In the genomic region with DNA sequence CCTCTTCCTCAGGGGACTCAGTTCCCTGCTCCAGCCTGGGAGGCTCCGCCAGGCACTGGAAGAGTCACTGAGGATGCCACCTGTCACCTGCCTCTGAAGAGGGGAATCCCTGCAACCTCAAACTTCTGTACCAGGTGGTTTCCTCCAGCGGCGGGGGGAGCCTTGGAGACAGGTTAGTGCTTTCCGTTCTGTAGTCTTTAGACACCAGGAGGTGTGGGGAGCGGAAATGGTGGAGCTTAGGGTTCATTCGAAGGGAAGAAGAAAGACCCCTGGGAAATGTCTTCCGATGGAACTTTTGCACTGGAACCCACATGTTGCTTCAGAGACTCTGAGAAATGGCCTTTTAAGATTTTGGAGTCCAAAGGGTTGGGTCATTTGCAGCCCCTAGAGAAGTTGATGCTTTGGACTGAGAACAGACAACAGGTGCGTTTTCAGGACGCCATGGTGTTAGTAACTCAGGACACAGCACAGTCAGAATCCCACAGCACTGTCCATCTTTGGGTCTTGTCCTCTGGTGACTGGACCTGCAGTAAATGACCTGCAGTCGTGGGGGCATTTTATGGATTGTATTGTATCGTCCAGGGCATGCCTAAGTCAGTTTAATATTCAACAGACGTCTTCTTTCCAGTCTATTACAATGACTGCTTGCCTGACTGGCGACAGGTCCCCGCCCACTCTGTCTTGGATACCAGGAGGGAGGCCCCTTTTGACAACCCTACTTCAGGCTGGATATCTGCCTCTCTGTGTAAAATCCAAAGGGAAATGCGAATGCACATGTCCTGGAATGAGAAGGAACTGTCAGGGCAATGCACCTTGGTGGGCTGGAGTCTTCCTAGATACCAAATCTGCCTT, we compare ENCODE assay signal across 8 mouse cellular contexts. TPM values are rescaled to one million over a fixed set of nuclear protein-coding genes. Genes with fewer than 3 reads are reported as not detected.
DNase-seq lines count a peak whose midpoint lies in the region; ATAC-seq and TF ChIP-seq lines count a peak whose summit lies in the region.

No protein-coding gene starts in this region.

- no peak for TF ChIP-seq EP300 in liver, embryonic 14.5 days (IDR thresholded peaks at IDR 0.05; ENCODE audit: low read depth)

- peak; percentile 72 to 74 for DNase-seq in CD8-positive naive resting alpha-beta T cell, adult 2 months (ENCODE audit: low read depth in 2 of 2, low spot score in 2 of 2)
- DNase-seq in brain, embryonic 14.5 days (ENCODE audit: low read depth): peak; percentile 23
- no peak for DNase-seq in hindbrain, postnatal 0 days (ENCODE audit: low spot score)
- no peak for DNase-seq in liver, embryonic 14.5 days (ENCODE audit: low read depth in 3 of 3, low spot score in 3 of 3)
- DNase-seq in adrenal gland, postnatal 25 days: no peak
- no peak for DNase-seq in MN1 (ENCODE audit: low spot score)
- DNase-seq in ovary, adult 18-20 months (ENCODE audit: low spot score): no peak

- H3K36me3 ChIP-seq in hindbrain, postnatal 0 days (ENCODE audit: insufficient read depth, low read length): no peaks in the 10 kb centered on the region
- no peaks in the 10 kb centered on the region for H3K36me3 ChIP-seq in liver, embryonic 14.5 days (replicated peaks; ENCODE audit: control insufficient read depth, insufficient read depth, low read depth)

- TF ChIP-seq CTCF in brain, embryonic 14.5 days (IDR thresholded peaks at IDR 0.05; ENCODE audit: borderline replicate concordance, extremely low read depth, insufficient read depth, insufficient read length): no peak
- TF ChIP-seq CTCF in hindbrain, postnatal 0 days (IDR thresholded peaks at IDR 0.05; ENCODE audit: low read depth): no peak
- TF ChIP-seq CTCF in liver, embryonic 14.5 days (IDR thresholded peaks at IDR 0.05; ENCODE audit: low read depth): no peak

- no peak for TF ChIP-seq POLR2A in brain, embryonic 14.5 days (IDR thresholded peaks at IDR 0.05; ENCODE audit: borderline replicate concordance, extremely low read depth, insufficient read depth, insufficient read length, poor library complexity, severe bottlenecking)

- WGBS in hindbrain, postnatal 0 days: 17% methylated on average over 15 of the region's 15 CpGs
- 36% methylated on average over 15 of the region's 15 CpGs for WGBS in liver, embryonic 14.5 days (ENCODE audit: insufficient replicate concordance)

- H3K27me3 ChIP-seq in hindbrain, postnatal 0 days (ENCODE audit: insufficient read depth, low read length): no peaks in the 10 kb centered on the region
- peaks cover 8% of the 10 kb centered on the region for H3K27me3 ChIP-seq in liver, embryonic 14.5 days (ENCODE audit: control insufficient read depth, insufficient read depth, low read length)

- H3K4me1 ChIP-seq in hindbrain, postnatal 0 days (ENCODE audit: insufficient read depth, low read length): peaks cover 20% of the 10 kb centered on the region
- peaks cover 22 to 31% of the 10 kb centered on the region in 2 experiments for H3K4me1 ChIP-seq in liver, embryonic 14.5 days (replicated peaks; ENCODE audit: control insufficient read depth in 2 of 2, insufficient read depth in 2 of 2, low read length in 1 of 2)

- H3K27ac ChIP-seq in hindbrain, postnatal 0 days: no peak overlapping the region
- H3K27ac ChIP-seq in liver, embryonic 14.5 days: no peak overlapping the region

- peak overlapping the region; percentile 99 for H3K4me3 ChIP-seq in hindbrain, postnatal 0 days (ENCODE audit: low read length)
- H3K4me3 ChIP-seq in liver, embryonic 14.5 days (ENCODE audit: insufficient read depth in 1 of 2, low read depth in 2 of 2, low read length in 2 of 2): peak overlapping the region; percentile 75 to 91; a peak in 3 of 4 replicates

- H3K9me3 ChIP-seq in hindbrain, postnatal 0 days (ENCODE audit: low read length): no peaks in the 10 kb centered on the region
- H3K9me3 ChIP-seq in liver, embryonic 14.5 days (ENCODE audit: control insufficient read depth, low read length): no peaks in the 10 kb centered on the region

- no peak for ATAC-seq in hindbrain, postnatal 0 days
- no peak for ATAC-seq in liver, embryonic 14.5 days (ENCODE audit: insufficient read depth)
- peak; percentile 36 for ATAC-seq in neutrophil, adult 5-6 weeks (ENCODE audit: extremely low read depth, insufficient number of reproducible peaks, low FRiP score, poor library complexity, severe bottlenecking)

- peak overlapping the region; percentile 99 for H3K4me2 ChIP-seq in hindbrain, postnatal 0 days (ENCODE audit: low read depth, low read length)
- peak overlapping the region; percentile 100 for H3K4me2 ChIP-seq in liver, embryonic 14.5 days (ENCODE audit: low read depth)

- peak overlapping the region; percentile 94 for H3K9ac ChIP-seq in hindbrain, postnatal 0 days (replicated peaks; ENCODE audit: low read length)
- peak overlapping the region; percentile 95 for H3K9ac ChIP-seq in liver, embryonic 14.5 days (replicated peaks)

RNA-seq across cellular contexts. Expression of gene Foxj2, which starts 1.3 kb away (rescaled TPM):
- 5.9 and 12.5 TPM in 2 replicates for polyA plus RNA-seq in brain, embryonic 14.5 days (2012; rRNA removed)
- total RNA-seq in hindbrain, postnatal 0 days (2014; rRNA removed): 20.1 and 32.5 TPM in 2 replicates
- polyA plus RNA-seq in hindbrain, postnatal 0 days (2015; fragmentation: Nextera tagmentation; extraction: Ambion mirVana): 5.9 and 6.9 TPM in 2 replicates
- 1.3 TPM in 2 replicates for polyA plus RNA-seq in liver, embryonic 14.5 days (2012; rRNA removed)
- 1.1 and 1.3 TPM in 2 replicates for polyA plus RNA-seq in liver, embryonic 14.5 days (2014; fragmentation: Nextera tagmentation; extraction: Ambion mirVana)
- total RNA-seq in neutrophil, adult 5-6 weeks (2017): 32.8 and 38.8 TPM in 2 replicates
- total RNA-seq in adrenal gland, postnatal 25 days (2021): 22.0 and 22.8 TPM in 2 replicates

RNA-seq across cellular contexts. Expression of gene Slc2a3, which starts 19.6 kb away (rescaled TPM):
- 25.9 and 36.3 TPM in 2 replicates for polyA plus RNA-seq in brain, embryonic 14.5 days (2012; rRNA removed)
- 108 and 129 TPM in 2 replicates for total RNA-seq in hindbrain, postnatal 0 days (2014; rRNA removed)
- 48.9 and 49.7 TPM in 2 replicates for polyA plus RNA-seq in hindbrain, postnatal 0 days (2015; fragmentation: Nextera tagmentation; extraction: Ambion mirVana)
- 8.7 and 9.6 TPM in 2 replicates for polyA plus RNA-seq in liver, embryonic 14.5 days (2012; rRNA removed)
- 13.9 and 16.0 TPM in 2 replicates for polyA plus RNA-seq in liver, embryonic 14.5 days (2014; fragmentation: Nextera tagmentation; extraction: Ambion mirVana)
- 315 and 331 TPM in 2 replicates for total RNA-seq in neutrophil, adult 5-6 weeks (2017)
- 4.8 and 7.9 TPM in 2 replicates for total RNA-seq in adrenal gland, postnatal 25 days (2021)

RNA-seq across cellular contexts. Expression of gene C3ar1, which starts 34.9 kb away (rescaled TPM):
- 1.3 TPM in 2 replicates for polyA plus RNA-seq in brain, embryonic 14.5 days (2012; rRNA removed)
- total RNA-seq in hindbrain, postnatal 0 days (2014; rRNA removed): 1.3 and 2.2 TPM in 2 replicates
- polyA plus RNA-seq in hindbrain, postnatal 0 days (2015; fragmentation: Nextera tagmentation; extraction: Ambion mirVana): 1.4 and 1.5 TPM in 2 replicates
- polyA plus RNA-seq in liver, embryonic 14.5 days (2012; rRNA removed): 0.55 and 0.57 TPM in 2 replicates
- 0.59 and 0.66 TPM in 2 replicates for polyA plus RNA-seq in liver, embryonic 14.5 days (2014; fragmentation: Nextera tagmentation; extraction: Ambion mirVana)
- total RNA-seq in neutrophil, adult 5-6 weeks (2017): 1.4 and 1.5 TPM in 2 replicates
- 1.9 and 3.0 TPM in 2 replicates for total RNA-seq in adrenal gland, postnatal 25 days (2021)

RNA-seq across cellular contexts. Expression of gene Necap1, which starts 53.2 kb away (rescaled TPM):
- polyA plus RNA-seq in brain, embryonic 14.5 days (2012; rRNA removed): 74.3 and 84.2 TPM in 2 replicates
- total RNA-seq in hindbrain, postnatal 0 days (2014; rRNA removed): 119 and 121 TPM in 2 replicates
- 158 and 162 TPM in 2 replicates for polyA plus RNA-seq in hindbrain, postnatal 0 days (2015; fragmentation: Nextera tagmentation; extraction: Ambion mirVana)
- 13.6 and 13.8 TPM in 2 replicates for polyA plus RNA-seq in liver, embryonic 14.5 days (2012; rRNA removed)
- 17.9 and 20.1 TPM in 2 replicates for polyA plus RNA-seq in liver, embryonic 14.5 days (2014; fragmentation: Nextera tagmentation; extraction: Ambion mirVana)
- total RNA-seq in neutrophil, adult 5-6 weeks (2017): 33.2 and 37.3 TPM in 2 replicates
- 52.5 and 52.9 TPM in 2 replicates for total RNA-seq in adrenal gland, postnatal 25 days (2021)

Comparison
In these comparisons a context has a peak if more than half of its experiments do, and no peak if none do; other contexts are left out.
1. DNase-seq: peak in CD8-positive naive resting alpha-beta T cell, adult 2 months (2 of 2) and brain, embryonic 14.5 days (single experiment); none in hindbrain, postnatal 0 days (single experiment), liver, embryonic 14.5 days (0 of 3), adrenal gland, postnatal 25 days (single experiment), MN1 (single experiment) and ovary, adult 18-20 months (single experiment).
2. RNA of gene Slc2a3, which starts 19.6 kb away (total RNA-seq): 315 to 331 TPM in neutrophil, adult 5-6 weeks and 108 to 129 TPM in hindbrain, postnatal 0 days; 4.8 to 7.9 TPM in adrenal gland, postnatal 25 days; every median in the first group is over 10 times any median in the second.